Mouse (Mus musculus): ENCODE results near the gene Opn3. TPM values are rescaled to one million over a fixed set of nuclear protein-coding genes. Genes with fewer than 3 reads are reported as not detected.

Gene Opn3
- polyA plus RNA-seq, 1 experiment from 2014 or later: 9.2 TPM

- Histone ChIP-seq H3K9ac (replicated peaks; ENCODE audit: low read depth, low read length) (no peak within 1 kb of the TSS), H3K4me3 (ENCODE audit: low read depth, low read length) (no peak within 1 kb of the TSS), H3K27me3 (ENCODE audit: control insufficient read depth, insufficient read depth, low read length) (no peaks in the 10 kb centered on the region), H3K36me3 (ENCODE audit: control insufficient read depth, insufficient read depth, low read length) (peaks cover 10% of the 10 kb centered on the region; the same call in 1 of the 2 replicates), H3K27ac (ENCODE audit: low read depth, low read length) (no peak within 1 kb of the TSS), H3K9me3 (ENCODE audit: control insufficient read depth, low read length) (no peaks in the 10 kb centered on the region), H3K4me1 (ENCODE audit: control insufficient read depth, insufficient read depth, low read length) (peaks cover 10% of the 10 kb centered on the region; the same call in 1 of the 2 replicates), H3K4me2 (ENCODE audit: low read depth, low read length) (no peak within 1 kb of the TSS)
- no peak for ATAC-seq (ENCODE audit: low read depth)
- WGBS: 92% methylated on average over 13 of the region's 13 CpGs
Measured at GRCm38 (mm10) chr1:175619814-175620431, 72.7 kb downstream of the Opn3 start, which contains the start of gene Kmo. Gene Kmo, plus strand, starts transcription at chr1:175620381.

- no peak overlapping the region for H3K4me2 ChIP-seq (ENCODE audit: low read depth, low read length)
- H3K4me1 ChIP-seq (ENCODE audit: control insufficient read depth, insufficient read depth, low read length): no peaks in the 10 kb centered on the region
- no peak overlapping the region for H3K4me3 ChIP-seq (ENCODE audit: low read depth, low read length)
- 92% methylated on average over 9 of the region's 9 CpGs for WGBS
- no peaks in the 10 kb centered on the region for H3K27me3 ChIP-seq (ENCODE audit: control insufficient read depth, insufficient read depth, low read length)
- H3K27ac ChIP-seq (ENCODE audit: low read depth, low read length): no peak overlapping the region
- H3K36me3 ChIP-seq (ENCODE audit: control insufficient read depth, insufficient read depth, low read length): peaks cover 25% of the 10 kb centered on the region
- H3K9me3 ChIP-seq (ENCODE audit: control insufficient read depth, low read length): no peaks in the 10 kb centered on the region
- H3K9ac ChIP-seq (replicated peaks; ENCODE audit: low read depth, low read length): no peak overlapping the region
- no peak for ATAC-seq (ENCODE audit: low read depth)
Measured at GRCm38 (mm10) chr1:175614992-175615391, 77.6 kb downstream of the Opn3 start.

Other genes with a start within 250 kb of the Opn3 start
- gene Rgs7, start 200.3 kb downstream of the Opn3 start, polyA plus RNA-seq (2014; fragmentation: Nextera tagmentation; extraction: Ambion mirVana): 50.4 and 58.2 TPM in 2 replicates
- 0.30 TPM in 1 of 2 replicates, not detected in the other for gene Kmo, start 72.4 kb downstream of the Opn3 start, polyA plus RNA-seq (2014; fragmentation: Nextera tagmentation; extraction: Ambion mirVana)
- 105 and 117 TPM in 2 replicates for gene Fh1, start 67.1 kb downstream of the Opn3 start, polyA plus RNA-seq (2014; fragmentation: Nextera tagmentation; extraction: Ambion mirVana)
- gene Chml, start 125 bp upstream of the Opn3 start, polyA plus RNA-seq (2014; fragmentation: Nextera tagmentation; extraction: Ambion mirVana): 5.6 and 6.8 TPM in 2 replicates
- not detected in 2 replicates for gene Wdr64, start 5.8 kb upstream of the Opn3 start, polyA plus RNA-seq (2014; fragmentation: Nextera tagmentation; extraction: Ambion mirVana)
- 3.3 and 6.7 TPM in 2 replicates for gene Exo1, start 187.8 kb upstream of the Opn3 start, polyA plus RNA-seq (2014; fragmentation: Nextera tagmentation; extraction: Ambion mirVana)
- gene Gm38100, start 227.6 kb upstream of the Opn3 start, polyA plus RNA-seq (2014; fragmentation: Nextera tagmentation; extraction: Ambion mirVana): not detected in 2 replicates